Mouse (Mus musculus) heart, embryonic 15.5 days (tissue): ENCODE results near the gene Actc1. TPM values are rescaled to one million over a fixed set of nuclear protein-coding genes. Genes with fewer than 3 reads are reported as not detected.
A peak's percentile ranks its signal among the peaks of the same experiment; 100 is the strongest.

Experiments
- ATAC-seq: fragments of 200-750 bp; cut with Nextera tagmentation; replicated peaks from 2 replicates; pipeline ENCODE4 v1.8.0; 2017; ENCODE audit warnings: low read depth, moderate TSS enrichment; ENCODE audit not compliant: insufficient number of reproducible peaks, insufficient read depth, low FRiP score
- H3K27ac ChIP-seq: fragments of 300-500 bp; sonication (generic); 2 replicates; pipeline ENCODE4 v1.5.1; 2015; ENCODE audit warnings: mild to moderate bottlenecking, inconsistent platforms
- H3K27me3 ChIP-seq: fragments of 300-500 bp; sonication (generic); 2 replicates; pipeline ENCODE4 v1.6.1; 2015; ENCODE audit warnings: inconsistent platforms
- H3K36me3 ChIP-seq: fragments of 300-500 bp; sonication (generic); 2 replicates; pipeline ENCODE4 v1.6.1; 2015; ENCODE audit warnings: mild to moderate bottlenecking, inconsistent platforms
- H3K4me1 ChIP-seq: fragments of 300-500 bp; sonication (generic); replicated peaks from 2 replicates; pipeline ENCODE4 v1.6.1; 2015; ENCODE audit warnings: inconsistent platforms
- H3K4me2 ChIP-seq: fragments of 300-500 bp; sonication (generic); 2 replicates; pipeline ENCODE4 v1.6.1; 2015; ENCODE audit warnings: inconsistent platforms, mild to moderate bottlenecking, moderate library complexity
- H3K4me3 ChIP-seq: fragments of 300-500 bp; sonication (generic); 2 replicates; pipeline ENCODE4 v1.5.1; 2015; ENCODE audit warnings: mild to moderate bottlenecking, inconsistent platforms
- H3K9ac ChIP-seq: fragments of 300-500 bp; sonication (generic); 2 replicates; pipeline ENCODE4 v1.6.1; 2015; ENCODE audit warnings: mild to moderate bottlenecking, inconsistent platforms
- H3K9me3 ChIP-seq: fragments of 300-500 bp; sonication (generic); replicated peaks from 2 replicates; pipeline ENCODE4 v1.6.1; 2016; ENCODE audit warnings: inconsistent platforms
- WGBS: fragments of 180-500 bp; shearing (Covaris S2); methylation state at CpG from one replicate; pipeline ENCODE4 v1.1.7; 2015; ENCODE audit warnings: mixed read lengths; 5-methylcytosine and 5-hydroxymethylcytosine counted together
- polyA plus RNA-seq: library from polyadenylated mRNA; unstranded; fragments of >200 nt; fragmentation: Nextera tagmentation; extraction: Ambion mirVana; gene quantifications from 2 replicates; pipeline ENCODE4 v1.2.1, GENCODE M21; 2015

Gene Actc1
- polyA plus RNA-seq, 1 experiment from 2014 or later = 13,111 TPM

DNA sequence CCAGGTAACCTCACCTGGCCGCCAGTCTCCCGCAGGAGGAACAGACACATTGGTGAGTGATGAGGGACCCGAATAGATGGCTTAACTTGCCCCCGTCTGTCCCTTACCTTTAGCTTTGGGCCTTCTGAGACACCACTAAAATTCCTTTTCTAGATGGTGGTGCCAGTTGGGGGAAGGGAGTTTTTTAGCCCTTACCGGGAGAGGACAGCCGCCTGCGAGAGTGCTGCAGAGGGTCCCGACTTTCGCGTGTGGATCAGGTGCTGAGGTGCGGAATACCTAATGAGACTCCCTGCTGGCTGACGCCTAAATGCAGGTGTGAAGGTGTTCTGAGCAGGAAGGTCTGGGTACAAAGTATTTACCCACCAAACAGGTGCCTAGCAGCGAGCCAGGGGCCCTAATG, 39.5 kb downstream of the Actc1 start:
- Histone ChIP-seq H3K27me3 (peaks cover 55% of the 10 kb centered on the region), H3K4me2 (peak overlapping the region; percentile 91), H3K4me3 (peak overlapping the region; percentile 53), H3K9me3 (no peaks in the 10 kb centered on the region), H3K9ac (0 out of 2 replicates have a peak overlapping the region, but pooled peaks have one; percentile 33), H3K4me1 (peaks cover 14% of the 10 kb centered on the region), H3K36me3 (no peaks in the 10 kb centered on the region), H3K27ac (no peak overlapping the region)
- WGBS = 2% methylated on average over 13 of the region's 13 CpGs
- no peak for ATAC-seq

- under 1% methylated on average over 59 of the region's 60 CpGs for WGBS
- Histone ChIP-seq H3K4me1 (peaks cover 14% of the 10 kb centered on the region), H3K36me3 (no peaks in the 10 kb centered on the region), H3K9ac (0 out of 2 replicates have a peak within 1 kb of the TSS, but pooled peaks have one; percentile 33), H3K9me3 (no peaks in the 10 kb centered on the region), H3K27ac (no peak within 1 kb of the TSS), H3K27me3 (peaks cover 55% of the 10 kb centered on the region), H3K4me2 (peak within 1 kb of the TSS; percentile 91), H3K4me3 (peak within 1 kb of the TSS; percentile 53)
- no peak; the same call in 1 of the 2 replicates for ATAC-seq
These were observed 40.0 kb downstream of the Actc1 start, which contains the start of gene Gjd2 for GRCm38 (mm10) chr2:114013295-114013771. TSS of gene Gjd2 (minus strand) at chr2:114013619.

DNA sequence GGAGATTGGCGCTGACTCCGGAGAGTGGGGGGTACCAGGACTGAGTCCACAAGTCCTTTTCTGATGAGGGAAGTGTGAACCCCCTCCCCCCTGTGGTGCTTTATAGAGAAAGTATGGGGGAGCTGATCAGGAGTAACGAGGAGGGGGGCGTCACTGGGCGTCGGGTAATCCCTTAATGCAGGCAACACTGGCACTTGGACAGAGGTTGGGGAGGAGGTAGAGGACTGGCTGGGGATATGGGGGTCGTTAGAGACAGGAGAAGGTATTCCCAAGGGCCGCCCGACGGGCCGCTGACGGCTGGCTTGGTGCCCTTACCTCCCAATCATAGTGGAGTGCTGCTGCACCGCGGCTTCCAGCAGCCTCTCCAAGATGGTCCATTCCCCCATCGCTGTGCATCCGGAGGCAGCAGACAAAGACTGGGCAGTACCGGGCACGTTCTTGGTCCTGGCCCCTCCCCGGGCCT, 40.6 kb downstream of the Actc1 start:
- no peaks in the 10 kb centered on the region for H3K9me3 ChIP-seq
- peaks cover 14% of the 10 kb centered on the region for H3K4me1 ChIP-seq
- peak overlapping the region; percentile 53 for H3K4me3 ChIP-seq
- H3K4me2 ChIP-seq = peak overlapping the region; percentile 91
- 3% methylated on average over 19 of the region's 19 CpGs for WGBS
- no peaks in the 10 kb centered on the region for H3K36me3 ChIP-seq
- H3K9ac ChIP-seq = no peak overlapping the region
- H3K27ac ChIP-seq = no peak overlapping the region
- H3K27me3 ChIP-seq = peaks cover 51% of the 10 kb centered on the region
- ATAC-seq = no peak; the same call in 1 of the 2 replicates

DNA sequence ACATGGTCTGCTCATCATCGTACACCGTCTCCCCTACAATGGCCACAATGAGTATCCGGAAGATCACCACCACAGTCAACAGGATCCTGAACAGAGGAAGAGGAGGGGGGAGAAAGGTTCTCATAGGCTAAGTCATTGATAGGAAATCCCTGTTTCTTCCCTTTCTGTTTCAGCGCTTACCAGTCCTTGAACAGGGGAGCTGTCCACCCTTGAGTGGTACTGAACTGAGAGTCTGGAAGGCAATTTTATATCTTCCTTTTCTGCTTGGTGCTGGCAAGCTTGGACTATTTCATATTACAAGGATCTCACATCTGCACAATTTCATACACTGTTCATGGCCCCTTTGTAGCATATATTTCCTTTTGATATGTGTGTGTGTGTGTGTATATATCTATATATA, 41.5 kb downstream of the Actc1 start:
- Histone ChIP-seq H3K36me3 (no peaks in the 10 kb centered on the region), H3K4me1 (peaks cover 14% of the 10 kb centered on the region), H3K4me2 (no peak overlapping the region), H3K27me3 (peaks cover 43% of the 10 kb centered on the region), H3K9me3 (no peaks in the 10 kb centered on the region), H3K4me3 (no peak overlapping the region), H3K9ac (no peak overlapping the region), H3K27ac (no peak overlapping the region)
- WGBS = 39% methylated on average over 4 of the region's 4 CpGs
- ATAC-seq = no peak

- Histone ChIP-seq H3K9me3 (no peaks in the 10 kb centered on the region), H3K4me3 (no peak overlapping the region), H3K9ac (no peak overlapping the region), H3K4me2 (no peak overlapping the region), H3K27ac (no peak overlapping the region), H3K4me1 (peaks cover 7% of the 10 kb centered on the region), H3K36me3 (no peaks in the 10 kb centered on the region), H3K27me3 (peaks cover 14% of the 10 kb centered on the region)
- no peak for ATAC-seq
- WGBS = 69% methylated on average over 2 of the region's 2 CpGs
These were observed 45.0 kb downstream of the Actc1 start for GRCm38 (mm10) chr2:114008321-114008720.

DNA sequence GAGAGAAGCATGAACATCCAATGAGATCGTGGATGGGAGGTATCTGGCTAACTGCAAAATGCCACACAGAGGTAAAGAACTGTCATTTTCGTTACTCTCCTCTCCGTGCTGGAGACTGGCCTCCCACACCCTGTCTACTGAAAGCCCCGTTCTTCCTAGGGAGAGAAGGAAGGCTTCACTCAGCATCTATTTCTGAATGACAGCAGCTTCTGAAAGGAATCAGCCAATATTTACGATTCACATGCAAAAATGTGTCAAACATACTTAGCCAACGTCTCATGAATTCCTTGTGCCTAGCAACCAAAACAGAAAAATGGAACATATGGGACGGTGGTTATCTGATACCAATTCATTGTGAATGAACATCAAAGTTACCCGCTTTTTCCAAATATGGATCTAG, 55.9 kb downstream of the Actc1 start:
- Histone ChIP-seq H3K4me3 (no peak overlapping the region), H3K27me3 (no peaks in the 10 kb centered on the region), H3K27ac (no peak overlapping the region), H3K9me3 (no peaks in the 10 kb centered on the region), H3K4me1 (no peaks in the 10 kb centered on the region), H3K4me2 (no peak overlapping the region), H3K9ac (no peak overlapping the region), H3K36me3 (no peaks in the 10 kb centered on the region)
- ATAC-seq = no peak
- 50% methylated on average over 8 of the region's 8 CpGs for WGBS

Other genes starting within 250 kb of the Actc1 start
- gene Scg5, start 224.4 kb downstream of the Actc1 start, polyA plus RNA-seq = 1.1 and 2.0 TPM in 2 replicates
- 22.3 and 24.8 TPM in 2 replicates for gene Arhgap11a, start 204.9 kb downstream of the Actc1 start, polyA plus RNA-seq
- gene Gjd2, start 39.9 kb downstream of the Actc1 start, polyA plus RNA-seq = 0.06 and 0.51 TPM in 2 replicates
- gene Aqr, start 133.5 kb upstream of the Actc1 start, polyA plus RNA-seq = 22.9 and 24.4 TPM in 2 replicates
- gene Zfp770, start 147.9 kb upstream of the Actc1 start, polyA plus RNA-seq = 3.0 and 3.4 TPM in 2 replicates